Mouse (Mus musculus) kidney, postnatal 25 days (tissue): ENCODE measurements around the gene Vcan.

Source experiments
- DNase-seq, 2 experiments: peaks; one replicate each; pipeline ENCODE4 v3.0.0; 2021; ENCODE audit warnings: mixed read lengths in 2 of 2

The Vcan gene

DNA sequence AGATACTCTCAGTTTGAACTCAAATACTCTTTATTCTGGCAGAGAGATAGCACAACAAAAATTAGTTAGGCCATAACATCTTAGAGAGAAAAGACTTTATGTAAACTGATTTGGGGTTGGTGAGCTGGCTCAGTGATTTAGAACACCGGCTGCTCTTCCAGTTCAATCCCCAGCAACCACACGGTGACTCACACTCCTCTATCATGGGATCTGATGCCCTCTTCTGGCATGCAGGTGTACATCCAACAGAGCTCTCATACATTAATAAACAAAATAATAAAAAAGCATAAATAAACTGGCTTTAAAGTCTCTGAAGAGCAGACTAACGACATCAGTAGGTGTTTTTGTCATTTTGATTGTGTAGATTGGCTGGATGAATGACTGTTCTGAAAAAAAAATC lies 21.8 kb downstream of the Vcan start:
- DNase-seq: no peak

DNA sequence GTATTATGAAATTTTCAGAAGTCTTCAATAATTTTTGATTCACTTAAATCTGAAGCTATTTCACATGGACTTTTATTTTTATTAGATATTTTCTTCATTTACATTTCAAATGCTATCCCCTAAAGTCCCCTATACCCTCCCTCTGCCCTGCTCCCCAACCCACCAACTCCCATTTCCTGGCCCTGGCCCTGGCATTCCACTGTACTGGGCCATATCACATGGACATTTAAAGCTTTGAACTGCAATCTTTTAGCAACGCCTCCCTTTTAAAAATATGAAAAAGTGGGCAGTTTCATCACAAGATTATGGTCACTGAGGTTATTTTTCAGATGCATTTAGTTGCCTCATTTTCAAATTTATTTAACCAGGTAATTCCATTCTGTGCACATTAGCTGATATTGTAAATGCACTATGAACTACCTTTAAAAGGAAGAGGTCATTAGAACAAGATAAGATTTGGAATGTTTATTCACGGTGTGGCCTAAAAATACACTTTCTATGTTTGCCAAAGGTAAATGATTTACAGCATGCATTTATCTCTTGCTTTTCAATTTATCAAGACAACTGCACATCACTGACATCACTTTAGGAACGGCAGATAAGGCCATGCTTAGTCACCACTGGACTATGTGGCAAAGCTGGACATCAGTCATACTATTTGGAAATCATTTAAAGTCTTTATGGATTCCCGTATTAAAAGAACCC lies 32.7 kb downstream of the Vcan start:
- DNase-seq: no peak

DNA sequence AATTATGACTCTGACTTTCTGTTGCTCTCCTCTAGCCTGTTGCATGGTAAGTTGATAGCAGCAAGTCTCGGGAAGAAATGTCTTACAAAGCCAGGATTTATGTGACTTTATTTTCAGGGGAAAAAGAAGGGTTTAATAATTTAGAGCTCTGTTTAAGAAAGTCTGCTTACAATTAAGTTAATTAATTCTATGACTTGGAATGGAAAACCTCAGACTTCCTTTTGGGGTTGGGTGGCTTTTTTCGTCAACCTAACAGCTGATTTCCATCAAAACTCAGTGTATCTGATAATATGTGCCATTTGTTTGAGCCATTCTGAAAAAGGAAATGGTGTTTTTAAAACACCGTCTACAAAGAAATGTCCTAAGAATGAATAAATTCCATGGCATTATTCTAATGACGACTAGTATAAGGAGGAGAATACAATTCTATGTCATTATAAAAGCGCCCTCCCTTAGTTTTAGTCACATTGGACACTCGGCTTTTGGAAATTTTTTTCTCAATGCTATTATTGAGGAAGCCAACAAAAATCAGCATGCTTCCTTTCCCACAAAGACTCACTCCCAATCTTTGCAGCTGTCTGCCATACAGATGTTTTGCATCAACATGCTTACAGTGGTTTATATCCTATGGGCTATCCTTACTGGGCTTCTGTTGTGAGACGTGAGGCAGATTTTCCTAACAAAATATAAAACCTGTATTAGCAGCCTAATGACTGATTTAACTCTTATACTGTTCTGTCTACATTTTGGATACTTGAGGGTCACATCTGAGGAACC lies 34.0 kb downstream of the Vcan start:
- DNase-seq: no peak

- no peak for DNase-seq
Measured at GRCm38 (mm10) chr13:89702395-89702794, 39.9 kb downstream of the Vcan start.

DNA sequence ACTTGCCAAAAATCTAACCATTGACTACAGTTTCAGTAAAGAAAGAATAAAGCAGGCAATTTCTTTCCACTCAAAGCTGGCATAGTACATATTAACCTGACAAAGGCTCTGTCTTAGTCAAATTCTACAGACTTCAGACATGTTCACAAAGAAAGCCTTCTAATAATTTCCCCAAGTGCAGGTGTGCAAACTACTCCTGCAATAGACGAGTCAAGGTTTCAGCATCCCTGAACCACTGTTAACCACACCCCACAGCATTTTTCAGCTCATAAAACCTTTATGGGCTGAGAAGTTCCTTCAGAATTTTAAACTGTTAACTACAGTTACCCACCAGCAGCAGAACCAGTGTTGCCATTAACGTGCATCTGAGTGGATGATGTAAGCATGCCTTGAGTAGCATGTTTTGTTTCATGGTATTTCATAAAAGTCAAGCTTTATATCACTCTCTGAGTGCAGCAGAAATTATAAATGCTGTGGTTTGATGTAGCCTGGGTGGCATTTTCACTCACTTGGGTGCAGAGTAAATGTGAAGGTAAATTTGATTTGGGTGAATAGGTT lies 42.2 kb downstream of the Vcan start:
- DNase-seq: no peak

GRCm38 (mm10) chr13:89692597-89692996 lies 49.7 kb downstream of the Vcan start:
- no peak for DNase-seq

GRCm38 (mm10) chr13:89683490-89683889 lies 58.8 kb downstream of the Vcan start:
- DNase-seq: no peak

DNA sequence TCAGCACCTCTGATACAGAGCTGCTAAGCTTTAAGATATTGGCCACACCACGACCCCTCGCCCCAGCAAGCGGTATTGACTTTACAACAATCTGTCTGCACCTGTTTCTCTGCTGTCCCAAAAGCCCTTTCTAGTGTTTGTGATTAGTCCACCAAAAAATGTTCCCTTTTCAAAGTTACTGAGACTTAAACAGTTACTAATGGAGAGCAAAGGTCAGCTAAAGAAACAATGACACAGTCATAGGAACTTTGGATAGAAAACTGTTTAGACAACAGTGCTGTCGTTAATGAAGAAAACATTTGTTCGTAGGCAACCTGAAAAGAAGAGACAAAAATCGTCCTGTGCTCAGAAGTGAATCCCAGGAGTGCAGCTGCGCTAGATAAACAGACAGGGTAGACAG lies 60.1 kb downstream of the Vcan start:
- DNase-seq: no peak

- DNase-seq: no peak
Measured at GRCm38 (mm10) chr13:89679756-89680155, 62.6 kb downstream of the Vcan start.

GRCm38 (mm10) chr13:89670505-89670904 lies 71.8 kb downstream of the Vcan start:
- no peak for DNase-seq

DNA sequence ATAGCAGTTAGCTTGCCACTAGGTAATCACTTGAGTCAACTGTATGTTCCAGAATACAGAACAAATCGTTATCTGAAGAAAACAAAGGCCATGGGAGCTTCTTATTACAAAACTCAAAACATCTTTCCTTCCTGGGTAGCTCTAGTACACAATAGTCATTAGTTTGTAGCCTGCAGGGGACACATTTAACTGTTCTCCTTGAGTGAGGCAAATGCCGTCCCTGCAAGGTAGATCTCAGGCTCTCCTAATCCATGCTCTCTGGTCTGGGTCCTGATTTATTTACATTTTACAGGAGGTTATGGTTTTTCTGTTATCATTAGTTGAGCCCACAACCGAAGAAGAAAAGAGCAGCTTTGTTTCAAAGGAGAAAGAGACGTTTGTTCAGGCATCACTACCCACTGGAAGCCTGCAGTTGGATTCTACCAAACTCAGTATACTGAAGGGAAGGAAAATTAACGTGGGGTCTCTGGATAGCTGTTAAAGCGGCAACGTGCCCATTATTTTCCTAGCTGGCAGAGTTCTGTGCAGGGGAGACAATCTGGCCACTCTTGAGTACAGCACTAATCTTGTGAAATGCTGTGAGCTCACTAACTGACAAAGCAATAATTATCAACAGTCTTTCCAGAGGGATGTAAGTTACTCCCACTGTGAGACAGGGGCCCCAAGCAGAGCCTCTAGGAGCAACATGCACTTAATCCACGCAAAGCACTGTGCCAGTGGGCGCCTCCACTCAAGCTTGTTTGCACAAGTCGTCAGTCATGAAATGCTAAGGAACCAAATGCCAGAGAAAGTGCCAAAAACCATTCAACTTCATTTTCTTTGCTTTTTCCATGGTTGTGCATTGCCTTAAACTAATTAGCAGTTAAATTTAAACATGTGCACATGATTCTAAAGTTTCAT lies 73.1 kb downstream of the Vcan start:
- DNase-seq: no peak

DNA sequence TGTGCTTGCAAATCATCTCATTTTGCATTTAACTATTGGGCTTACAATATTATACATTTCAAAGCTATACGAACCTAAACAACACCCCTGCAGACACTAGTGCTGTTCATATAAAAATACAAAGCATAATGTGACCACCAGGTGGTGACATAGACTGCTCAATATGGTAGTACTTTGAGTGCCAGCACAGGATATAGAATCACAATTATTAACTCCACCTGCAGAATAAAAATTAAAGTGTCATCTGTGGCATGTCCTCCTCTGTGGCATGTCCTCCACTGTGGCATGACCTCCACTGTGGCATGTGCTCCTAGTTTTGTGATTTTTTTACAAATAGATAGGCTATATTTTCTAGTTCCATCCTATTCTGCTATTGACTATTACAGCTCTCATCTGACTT lies 74.2 kb downstream of the Vcan start:
- peak in 1 of 2 experiments; percentile 59 for DNase-seq

GRCm38 (mm10) chr13:89661688-89662087 lies 80.6 kb downstream of the Vcan start:
- no peak for DNase-seq

GRCm38 (mm10) chr13:89657046-89657445 lies 85.3 kb downstream of the Vcan start:
- no peak for DNase-seq

- DNase-seq: no peak
Measured at GRCm38 (mm10) chr13:89653279-89653678, 89.0 kb downstream of the Vcan start.

DNA sequence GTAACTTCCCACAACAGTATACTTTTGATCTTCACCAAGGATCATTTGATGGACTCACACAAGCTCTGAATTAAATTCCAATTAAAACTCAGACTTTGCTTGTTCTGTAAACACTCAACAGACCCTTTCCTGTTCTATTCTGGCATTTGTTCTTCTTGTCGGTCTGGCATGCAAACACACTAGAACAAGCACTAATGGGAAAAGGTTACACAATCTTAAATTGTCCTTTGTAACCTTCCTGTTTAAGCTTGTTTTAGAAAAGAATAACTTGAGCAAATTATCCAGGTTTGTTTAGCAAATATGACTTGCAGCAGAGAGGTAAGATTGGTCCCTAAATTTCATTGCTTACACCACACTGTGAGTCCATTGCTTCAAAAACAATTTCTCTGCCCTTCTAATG lies 89.5 kb downstream of the Vcan start:
- DNase-seq: no peak

- no peak for DNase-seq
Measured at GRCm38 (mm10) chr13:89645589-89645988, 96.7 kb downstream of the Vcan start.

GRCm38 (mm10) chr13:89637012-89637411 lies 105.3 kb downstream of the Vcan start:
- DNase-seq: no peak

DNA sequence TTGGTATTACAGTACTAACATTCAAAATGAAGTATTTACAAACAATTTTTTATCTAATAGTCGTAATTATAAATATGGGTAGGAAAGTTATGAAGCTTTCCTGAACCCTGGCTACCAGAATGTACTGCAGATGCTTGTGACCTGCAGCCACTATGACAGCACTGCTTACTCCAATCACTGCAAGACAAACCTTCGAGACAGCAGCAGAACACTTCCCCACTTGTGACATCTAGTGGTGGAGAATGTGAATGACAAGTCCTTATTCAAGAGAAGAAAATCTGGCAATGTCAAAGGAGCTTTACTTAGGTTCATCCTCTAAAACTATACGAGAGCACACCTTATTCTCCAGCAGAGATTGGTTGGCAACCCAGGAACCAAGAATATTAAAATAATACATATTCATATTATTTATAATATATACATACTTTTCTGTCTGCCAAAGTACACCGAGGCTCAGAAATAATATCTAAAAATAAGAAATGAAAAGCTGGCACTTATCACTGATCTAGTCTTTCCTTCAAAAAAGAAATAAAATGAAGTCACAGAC lies 108.1 kb downstream of the Vcan start:
- DNase-seq: peak in 1 of 2 experiments; percentile 43

DNA sequence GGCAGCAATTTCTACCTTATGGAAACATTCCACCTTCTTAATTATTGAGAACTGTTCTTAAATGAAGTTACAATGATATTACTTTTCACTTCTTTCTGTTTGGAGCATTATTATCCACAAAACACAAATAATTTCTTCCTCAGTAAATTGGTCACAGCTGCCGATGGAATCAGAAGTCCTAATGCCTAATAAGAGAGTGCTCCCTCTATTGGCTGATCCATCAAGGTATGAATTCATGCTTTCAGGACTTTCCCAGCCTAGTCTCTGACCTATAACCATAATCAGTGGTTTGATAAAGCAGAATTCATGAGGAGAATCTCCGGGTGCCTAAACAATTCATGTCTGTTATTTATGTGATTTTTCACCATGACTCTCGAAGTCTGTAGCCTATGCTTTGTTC lies 123.2 kb downstream of the Vcan start:
- no peak for DNase-seq

GRCm38 (mm10) chr13:89607399-89607798 lies 134.9 kb downstream of the Vcan start:
- DNase-seq: no peak
